Mouse (Mus musculus): Measurements from ENCODE around the gene Tfb2m. TPM values are rescaled to one million over a fixed set of nuclear protein-coding genes. Genes with fewer than 3 reads are reported as not detected.

Tfb2m gene
- polyA plus RNA-seq, 1 experiment from 2014 or later: 25.7 TPM

DNA sequence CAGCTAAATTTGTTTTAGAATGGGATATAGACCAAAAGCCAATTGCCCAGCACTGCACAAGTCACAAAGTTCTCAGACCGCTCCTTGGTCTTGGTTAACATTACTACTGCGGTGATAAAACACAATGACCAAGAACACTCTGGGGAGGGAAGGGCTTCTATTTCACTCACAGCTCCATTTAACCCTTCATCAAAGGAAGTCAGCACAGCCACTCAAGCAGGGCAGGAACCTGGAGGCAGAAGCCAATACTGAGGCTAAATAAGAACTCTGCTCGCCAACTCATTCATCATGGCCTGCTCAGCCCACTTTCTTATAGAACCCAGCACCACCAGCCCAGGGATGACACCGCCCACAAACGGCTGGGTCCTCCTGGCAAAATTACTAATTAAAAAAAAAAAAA is 57.5 kb downstream of the Tfb2m start:
- no peaks in the 10 kb centered on the region for H3K27me3 ChIP-seq (ENCODE audit: control insufficient read depth, insufficient read depth, low read depth, low read length)
- no peak overlapping the region for H3K27ac ChIP-seq (ENCODE audit: low read length)
- 94% methylated on average over 5 of the region's 5 CpGs for WGBS
- H3K4me2 ChIP-seq (ENCODE audit: low read length): no peak overlapping the region
- H3K4me1 ChIP-seq (ENCODE audit: control insufficient read depth, insufficient read depth, low read length): no peaks in the 10 kb centered on the region
- no peak for ATAC-seq
- no peaks in the 10 kb centered on the region for H3K9me3 ChIP-seq (replicated peaks; ENCODE audit: control insufficient read depth, low read length, poor library complexity, severe bottlenecking)
- no peak overlapping the region for H3K4me3 ChIP-seq (ENCODE audit: low read depth, low read length)
- H3K36me3 ChIP-seq (ENCODE audit: control insufficient read depth, insufficient read depth, low read length): no peaks in the 10 kb centered on the region
- no peak overlapping the region for H3K9ac ChIP-seq (ENCODE audit: low read depth, low read length)

DNA sequence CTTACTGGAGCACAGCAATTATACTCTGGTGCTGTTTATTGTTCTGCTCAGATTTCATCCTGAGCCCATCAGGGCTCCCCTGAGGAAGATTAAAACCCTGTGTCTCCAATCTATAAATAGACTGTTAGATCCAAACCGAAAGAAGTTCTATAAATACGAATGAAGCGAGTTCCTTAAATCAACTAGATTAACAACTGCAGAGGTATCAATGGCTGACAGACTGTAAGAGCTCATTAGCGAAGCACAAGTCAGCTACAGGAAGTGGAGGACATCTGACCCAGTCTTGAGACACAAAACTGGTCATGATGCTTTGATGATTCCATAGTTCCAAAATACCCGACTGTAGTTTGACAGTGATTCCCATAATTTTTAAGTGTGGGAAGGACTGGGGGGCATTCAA is 58.1 kb downstream of the Tfb2m start:
- Histone ChIP-seq H3K9me3 (replicated peaks; ENCODE audit: control insufficient read depth, low read length, poor library complexity, severe bottlenecking) (no peaks in the 10 kb centered on the region), H3K4me1 (ENCODE audit: control insufficient read depth, insufficient read depth, low read length) (no peaks in the 10 kb centered on the region), H3K4me3 (ENCODE audit: low read depth, low read length) (no peak overlapping the region), H3K36me3 (ENCODE audit: control insufficient read depth, insufficient read depth, low read length) (no peaks in the 10 kb centered on the region), H3K4me2 (ENCODE audit: low read length) (no peak overlapping the region), H3K27ac (ENCODE audit: low read length) (no peak overlapping the region), H3K9ac (ENCODE audit: low read depth, low read length) (no peak overlapping the region), H3K27me3 (ENCODE audit: control insufficient read depth, insufficient read depth, low read depth, low read length) (no peaks in the 10 kb centered on the region)
- WGBS: 66% methylated on average over 5 of the region's 5 CpGs
- ATAC-seq: no peak

DNA sequence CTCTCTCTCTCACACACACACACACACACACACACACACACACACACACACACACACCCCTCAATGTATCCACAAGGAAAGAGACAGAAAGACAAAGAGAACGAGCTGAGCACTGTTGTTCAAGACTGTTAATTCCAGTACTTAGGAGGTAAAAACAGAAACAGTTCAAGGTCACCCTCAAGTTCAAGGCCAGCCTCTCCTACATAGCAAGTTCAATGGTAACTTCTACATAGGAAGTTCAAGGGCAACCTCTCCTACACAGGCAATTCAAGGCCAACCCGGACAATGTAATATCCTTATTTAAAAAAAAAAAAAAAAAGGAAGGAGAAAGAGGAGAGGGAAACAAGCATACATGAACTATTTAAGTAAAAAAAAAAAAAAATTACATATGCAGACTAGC is 58.8 kb downstream of the Tfb2m start:
- H3K4me3 ChIP-seq (ENCODE audit: low read depth, low read length): no peak overlapping the region
- WGBS: 97% methylated on average over 2 of the region's 2 CpGs

DNA sequence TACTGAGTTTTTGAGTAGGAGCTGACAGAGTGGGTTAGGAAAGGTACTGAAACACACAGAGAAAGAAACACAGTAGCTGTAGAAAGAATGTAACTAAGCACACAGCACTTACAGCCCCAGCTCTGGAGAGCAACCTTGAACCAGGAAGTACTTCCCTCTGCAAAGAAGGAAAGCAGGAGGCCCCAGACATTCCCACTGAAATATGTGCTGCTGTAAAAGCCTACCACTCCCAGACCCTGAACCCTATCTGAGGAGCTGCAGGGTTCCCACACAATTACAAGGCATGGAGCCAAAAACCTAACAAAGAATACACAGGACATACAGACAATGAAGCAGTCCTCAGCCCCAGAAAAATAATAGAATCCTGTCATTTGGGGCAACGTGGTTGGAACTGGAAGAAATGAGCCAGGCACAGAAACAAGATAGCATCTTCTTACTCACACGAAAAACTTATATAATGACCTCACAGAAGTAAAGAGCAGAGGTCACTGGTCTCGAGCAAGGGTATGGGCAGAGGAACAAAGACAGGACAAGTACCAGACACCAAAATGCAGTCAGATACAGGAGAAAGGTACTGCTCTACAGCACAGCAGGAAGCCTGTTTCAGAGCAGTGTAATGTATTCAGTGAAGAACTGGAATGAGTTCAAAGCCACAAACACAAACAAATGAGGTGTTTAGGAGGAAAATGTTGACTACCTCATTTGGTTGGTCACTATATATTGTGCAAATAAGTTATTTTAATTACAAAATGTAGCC is 60.1 kb downstream of the Tfb2m start:
- Histone ChIP-seq H3K27me3 (ENCODE audit: control insufficient read depth, insufficient read depth, low read depth, low read length) (no peaks in the 10 kb centered on the region), H3K9me3 (replicated peaks; ENCODE audit: control insufficient read depth, low read length, poor library complexity, severe bottlenecking) (no peaks in the 10 kb centered on the region), H3K9ac (ENCODE audit: low read depth, low read length) (no peak overlapping the region), H3K36me3 (ENCODE audit: control insufficient read depth, insufficient read depth, low read length) (no peaks in the 10 kb centered on the region), H3K4me2 (ENCODE audit: low read length) (no peak overlapping the region), H3K27ac (ENCODE audit: low read length) (no peak overlapping the region), H3K4me3 (ENCODE audit: low read depth, low read length) (no peak overlapping the region), H3K4me1 (ENCODE audit: control insufficient read depth, insufficient read depth, low read length) (no peaks in the 10 kb centered on the region)
- 30% methylated on average over 3 of the region's 3 CpGs for WGBS
- ATAC-seq: no peak

More for the DNA sequence above, 58.8 kb downstream of the Tfb2m start:
- no peak overlapping the region for H3K9ac ChIP-seq (ENCODE audit: low read depth, low read length)
- no peak for ATAC-seq
- no peaks in the 10 kb centered on the region for H3K36me3 ChIP-seq (ENCODE audit: control insufficient read depth, insufficient read depth, low read length)
- no peaks in the 10 kb centered on the region for H3K9me3 ChIP-seq (replicated peaks; ENCODE audit: control insufficient read depth, low read length, poor library complexity, severe bottlenecking)
- no peaks in the 10 kb centered on the region for H3K4me1 ChIP-seq (ENCODE audit: control insufficient read depth, insufficient read depth, low read length)
- no peak overlapping the region for H3K4me2 ChIP-seq (ENCODE audit: low read length)
- H3K27ac ChIP-seq (ENCODE audit: low read length): no peak overlapping the region
- no peaks in the 10 kb centered on the region for H3K27me3 ChIP-seq (ENCODE audit: control insufficient read depth, insufficient read depth, low read depth, low read length)

DNA sequence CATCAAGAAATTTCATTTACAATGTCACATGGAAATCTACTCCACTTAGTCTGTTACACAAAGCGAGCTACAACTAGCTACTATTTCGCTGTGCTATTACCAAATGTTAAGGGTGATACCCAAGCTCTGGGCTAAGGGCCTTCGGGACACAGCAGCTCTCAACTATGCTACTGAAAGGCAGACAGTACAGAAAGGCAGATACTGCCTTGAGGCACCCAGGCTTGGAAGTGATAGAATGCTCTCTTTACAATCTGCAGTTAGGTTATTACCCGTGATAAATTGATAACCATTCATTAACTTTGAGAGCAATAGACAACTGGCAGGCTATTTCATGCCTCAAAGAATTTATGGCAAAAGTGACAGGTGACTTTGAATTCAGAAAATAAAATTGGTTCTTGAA is 65.2 kb downstream of the Tfb2m start:
- ATAC-seq: no peak
- WGBS: 84% methylated on average over 4 of the region's 4 CpGs

More for the DNA sequence above, 65.2 kb downstream of the Tfb2m start:
- Histone ChIP-seq H3K36me3 (ENCODE audit: control insufficient read depth, insufficient read depth, low read length) (no peaks in the 10 kb centered on the region), H3K4me3 (ENCODE audit: low read depth, low read length) (no peak overlapping the region), H3K27me3 (ENCODE audit: control insufficient read depth, insufficient read depth, low read depth, low read length) (no peaks in the 10 kb centered on the region), H3K9me3 (replicated peaks; ENCODE audit: control insufficient read depth, low read length, poor library complexity, severe bottlenecking) (no peaks in the 10 kb centered on the region), H3K4me2 (ENCODE audit: low read length) (no peak overlapping the region), H3K9ac (ENCODE audit: low read depth, low read length) (no peak overlapping the region), H3K4me1 (ENCODE audit: control insufficient read depth, insufficient read depth, low read length) (no peaks in the 10 kb centered on the region), H3K27ac (ENCODE audit: low read length) (no peak overlapping the region)

Other genes starting within 250 kb of the Tfb2m start
- gene Smyd3, start 28.2 kb downstream of the Tfb2m start, polyA plus RNA-seq (2015; fragmentation: Nextera tagmentation; extraction: Ambion mirVana): 27.0 and 30.6 TPM in 2 replicates
- gene Cnst, start 103 bp upstream of the Tfb2m start, polyA plus RNA-seq (2015; fragmentation: Nextera tagmentation; extraction: Ambion mirVana): 27.5 and 29.8 TPM in 2 replicates
- 172 and 179 TPM in 2 replicates for gene Sccpdh, start 121.9 kb upstream of the Tfb2m start, polyA plus RNA-seq (2015; fragmentation: Nextera tagmentation; extraction: Ambion mirVana)
- not detected in 2 replicates for gene Kif28, start 199.0 kb upstream of the Tfb2m start, polyA plus RNA-seq (2015; fragmentation: Nextera tagmentation; extraction: Ambion mirVana)

Measured in midbrain, embryonic 16.5 days (tissue).